Mouse (Mus musculus) liver, postnatal 0 days (tissue): ENCODE data around the gene Zrsr1. TPM values are rescaled to one million over a fixed set of nuclear protein-coding genes. Genes with fewer than 3 reads are reported as not detected.

Experiments used
- ATAC-seq: fragments of 200-750 bp; cut with Nextera tagmentation; 2 replicates; pipeline ENCODE4 v1.8.0; 2017; ENCODE audit warnings: mild to moderate bottlenecking, moderate library complexity
- DNase-seq: peaks from one replicate; pipeline ENCODE4 v3.0.0-alpha.2; 2016
- H3K27ac ChIP-seq: fragments of 300-500 bp; sonication (generic); 2 replicates; pipeline ENCODE4 v1.5.1; 2014; ENCODE audit warnings: antibody characterized with exemption, moderate library complexity, mild to moderate bottlenecking, low read depth
- H3K27me3 ChIP-seq: fragments of 300-500 bp; sonication (generic); 2 replicates; pipeline ENCODE4 v1.6.1; 2014; ENCODE audit warnings: low read length, control low read depth, mixed read lengths; ENCODE audit not compliant: insufficient read depth
- H3K36me3 ChIP-seq: fragments of 300-500 bp; sonication (generic); replicated peaks from 2 replicates; pipeline ENCODE4 v1.6.1; 2014; ENCODE audit warnings: mild to moderate bottlenecking, control low read depth, low read length, moderate library complexity, mixed read lengths; ENCODE audit not compliant: insufficient read depth
- H3K4me1 ChIP-seq: fragments of 300-500 bp; sonication (generic); 2 replicates; pipeline ENCODE4 v1.6.1; 2014; ENCODE audit warnings: antibody characterized with exemption, mild to moderate bottlenecking, control low read depth; ENCODE audit not compliant: insufficient read depth
- H3K4me2 ChIP-seq: fragments of 300-500 bp; sonication (generic); 2 replicates; pipeline ENCODE4 v1.6.1; 2014; ENCODE audit warnings: low read depth, mild to moderate bottlenecking, low read length, moderate library complexity, mixed read lengths
- H3K4me3 ChIP-seq: fragments of 300-500 bp; sonication (generic); 2 replicates; pipeline ENCODE4 v1.5.1; 2014; ENCODE audit warnings: low read depth, low read length
- H3K9ac ChIP-seq: fragments of 300-500 bp; sonication (generic); replicated peaks from 2 replicates; pipeline ENCODE4 v1.6.1; 2014; ENCODE audit warnings: mild to moderate bottlenecking, moderate library complexity
- H3K9me3 ChIP-seq: fragments of 300-500 bp; sonication (generic); 2 replicates; pipeline ENCODE4 v1.6.1; 2016; ENCODE audit warnings: mild to moderate bottlenecking, control low read depth, low read length, mixed read lengths
- CTCF ChIP-seq: sonication (generic); IDR thresholded peaks from 2 replicates; pipeline ENCODE4 v1.5.1; 2016; ENCODE audit warnings: antibody characterized with exemption, low read depth
- EP300 ChIP-seq: IDR thresholded peaks from 2 replicates; pipeline ENCODE4 v1.6.1; 2016; ENCODE audit warnings: antibody characterized with exemption, low read depth, mild to moderate bottlenecking
- WGBS: fragments of 180-500 bp; shearing (Covaris S2); extraction: QIAGEN DNeasy Blood & Tissue Kit; methylation state at CpG from one replicate; pipeline ENCODE4 v1.1.7; 2014; ENCODE audit not compliant: insufficient replicate concordance; 5-methylcytosine and 5-hydroxymethylcytosine counted together
- polyA plus RNA-seq: library from polyadenylated mRNA; unstranded; fragments of >200 nt; fragmentation: Nextera tagmentation; extraction: Ambion mirVana; gene quantifications from 2 replicates; pipeline ENCODE4 v1.2.1, GENCODE M21; 2015

The Zrsr1 gene
- polyA plus RNA-seq, 1 experiment from 2014 or later, result 1.5 TPM

- Histone ChIP-seq H3K36me3 (no peaks in the 10 kb centered on the region), H3K27ac (no peak overlapping the region), H3K4me3 (no peak overlapping the region), H3K4me2 (no peak overlapping the region), H3K9me3 (no peaks in the 10 kb centered on the region), H3K4me1 (peaks cover 16% of the 10 kb centered on the region), H3K9ac (no peak overlapping the region), H3K27me3 (no peaks in the 10 kb centered on the region)
- DNase-seq (no peak), ATAC-seq (no peak)
- no peak for TF ChIP-seq EP300
- no peak for TF ChIP-seq CTCF
Observed at GRCm38 (mm10) chr11:22932167-22932566, 39.6 kb upstream of the Zrsr1 start.

- no peak for ATAC-seq
- DNase-seq, result no peak
Observed at GRCm38 (mm10) chr11:22936446-22937125, 35.2 kb upstream of the Zrsr1 start.

GRCm38 (mm10) chr11:22937716-22938316 lies 34.0 kb upstream of the Zrsr1 start:
- Histone ChIP-seq H3K4me1 (no peaks in the 10 kb centered on the region; the same call in 1 of the 2 replicates), H3K27ac (no peak overlapping the region), H3K9me3 (no peaks in the 10 kb centered on the region), H3K27me3 (no peaks in the 10 kb centered on the region), H3K9ac (no peak overlapping the region), H3K4me2 (no peak overlapping the region), H3K36me3 (no peaks in the 10 kb centered on the region), H3K4me3 (no peak overlapping the region)
- no peak for ATAC-seq
- no peak for DNase-seq
- TF ChIP-seq CTCF (no peak), EP300 (no peak)
- 94% methylated on average over 4 of the region's 4 CpGs for WGBS

More at GRCm38 (mm10) chr11:22936446-22937125, 35.2 kb upstream of the Zrsr1 start:
- Histone ChIP-seq H3K9ac (no peak overlapping the region), H3K4me1 (peaks cover 3% of the 10 kb centered on the region; the same call in 1 of the 2 replicates), H3K36me3 (no peaks in the 10 kb centered on the region), H3K27me3 (no peaks in the 10 kb centered on the region), H3K4me3 (no peak overlapping the region), H3K27ac (no peak overlapping the region), H3K4me2 (no peak overlapping the region), H3K9me3 (no peaks in the 10 kb centered on the region)
- 52% methylated on average over 5 of the region's 5 CpGs for WGBS
- TF ChIP-seq CTCF (no peak), EP300 (no peak)

- no peak overlapping the region for H3K4me3 ChIP-seq
Observed at GRCm38 (mm10) chr11:22938983-22939382, 32.8 kb upstream of the Zrsr1 start.

GRCm38 (mm10) chr11:22949101-22949500 lies 22.7 kb upstream of the Zrsr1 start:
- no peak overlapping the region for H3K27ac ChIP-seq
- H3K27me3 ChIP-seq, result no peaks in the 10 kb centered on the region
- H3K36me3 ChIP-seq, result no peaks in the 10 kb centered on the region
- no peak overlapping the region for H3K4me2 ChIP-seq
- ATAC-seq (no peak), DNase-seq (no peak)
- no peaks in the 10 kb centered on the region for H3K9me3 ChIP-seq
- H3K9ac ChIP-seq, result no peak overlapping the region
- H3K4me3 ChIP-seq, result no peak overlapping the region
- H3K4me1 ChIP-seq, result 0 out of 2 replicates have a peak, but pooled peaks cover 4% of the 10 kb centered on the region
- no peak for TF ChIP-seq CTCF
- TF ChIP-seq EP300, result no peak
- WGBS, result 81% methylated on average over 1 of the region's 1 CpGs

More at GRCm38 (mm10) chr11:22938983-22939382, 32.8 kb upstream of the Zrsr1 start:
- DNase-seq (no peak), ATAC-seq (no peak)
- Histone ChIP-seq H3K27me3 (no peaks in the 10 kb centered on the region), H3K36me3 (no peaks in the 10 kb centered on the region), H3K9ac (no peak overlapping the region), H3K4me2 (no peak overlapping the region), H3K4me1 (no peaks in the 10 kb centered on the region), H3K27ac (no peak overlapping the region), H3K9me3 (no peaks in the 10 kb centered on the region)
- TF ChIP-seq CTCF, result no peak
- TF ChIP-seq EP300, result no peak
- WGBS, result 70% methylated on average over 2 of the region's 2 CpGs

GRCm38 (mm10) chr11:22950131-22950530 lies 21.7 kb upstream of the Zrsr1 start:
- Histone ChIP-seq H3K4me2 (no peak overlapping the region), H3K27ac (no peak overlapping the region), H3K4me1 (0 out of 2 replicates have a peak, but pooled peaks cover 4% of the 10 kb centered on the region), H3K36me3 (no peaks in the 10 kb centered on the region), H3K9ac (no peak overlapping the region), H3K9me3 (no peaks in the 10 kb centered on the region), H3K27me3 (no peaks in the 10 kb centered on the region), H3K4me3 (no peak overlapping the region)
- no peak for ATAC-seq
- no peak for TF ChIP-seq EP300
- peak; percentile 39 for TF ChIP-seq CTCF
- WGBS, result 84% methylated on average over 6 of the region's 6 CpGs
- DNase-seq, result peak; percentile 23
